Mouse (Mus musculus) gastrocnemius, postnatal 25 days (tissue): ENCODE data around the gene Taf1a. TPM values are rescaled to one million over a fixed set of nuclear protein-coding genes. Genes with fewer than 3 reads are reported as not detected.
"Not testable (repeated sequence)": the region's sequence is repeated elsewhere in the genome, so short reads cannot be mapped to it uniquely, and the experiment has no call there.

ENCODE experiments used
- DNase-seq: peaks from one replicate; pipeline ENCODE4 v3.0.0; 2022
- long read RNA-seq, 2 experiments: library from polyadenylated mRNA; stranded (forward); transcript quantifications; one replicate each; pipeline ENCODE4 v2.0.0; 2021
- total RNA-seq, 2 experiments: library from RNA; stranded (reverse); gene quantifications; 1 replicate in 1 of 2; 2 replicates in 1 of 2; pipeline ENCODE4 v1.2.3; 2021

The Taf1a gene
- total RNA-seq, result 1 to 10 TPM; 3.5 to 4.3 TPM
- long read RNA-seq, experiment 1, result 0 reads
- long read RNA-seq, experiment 2, partial matches to known transcripts, result 1 of 1 reads
- long read RNA-seq, experiment 2, other reads (novel, unspliced or antisense), result 0 of 1 reads

DNA sequence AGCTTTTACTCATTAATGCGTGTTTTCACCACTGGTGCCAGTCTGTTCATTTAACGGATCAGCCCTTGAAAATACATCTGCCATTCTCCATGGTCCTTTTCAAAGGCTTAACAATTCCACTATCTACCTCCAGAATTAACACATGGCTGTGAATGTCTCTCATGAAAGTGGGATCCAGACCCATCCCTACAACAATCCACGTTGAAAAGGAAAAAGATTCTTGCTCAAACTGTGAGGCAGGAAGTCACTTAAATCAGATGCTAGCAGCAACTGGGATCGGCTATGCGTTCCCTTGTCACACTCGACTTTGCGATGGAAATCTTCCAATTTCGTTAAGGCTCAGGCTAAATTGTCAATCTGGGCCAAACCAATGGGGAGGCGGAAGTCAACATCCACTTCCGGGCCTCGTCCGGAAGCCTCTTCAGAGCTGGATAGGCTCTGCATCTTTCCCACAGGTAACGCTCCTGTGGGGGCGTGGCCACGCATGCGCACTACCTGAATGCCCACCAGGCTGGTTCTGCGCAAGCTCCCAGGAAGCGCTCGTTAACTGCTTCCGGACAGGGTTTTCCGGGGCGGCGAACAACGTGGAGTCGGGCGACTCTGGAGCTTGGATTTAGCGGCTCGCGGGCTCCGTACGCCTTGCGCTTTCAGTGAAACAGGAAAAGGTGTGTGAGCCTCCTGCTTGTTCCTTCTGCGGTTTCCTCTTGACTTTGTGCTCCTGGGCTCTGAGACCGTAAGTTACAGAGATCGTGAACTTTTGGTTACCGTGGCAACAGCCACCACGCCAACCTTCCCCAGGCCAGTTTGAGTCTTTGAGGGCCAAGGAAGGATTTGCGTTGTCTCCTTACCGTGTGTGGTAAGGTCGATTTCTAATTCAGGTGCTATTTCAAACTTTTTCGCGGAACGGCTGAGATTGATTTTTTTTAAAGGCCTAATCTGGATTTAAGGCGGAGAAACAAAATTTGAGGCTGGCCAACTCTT, at the start of gene Taf1a:
Gene Taf1a, plus strand, starts transcription at position 556 of the 981 bp plus-strand sequence.
- peak; percentile 89 for DNase-seq

- not testable (repeated sequence) for DNase-seq
Observed at GRCm38 (mm10) chr1:183342902-183343301, 45.9 kb upstream of the Taf1a start.

GRCm38 (mm10) chr1:183344886-183345816, 43.6 kb upstream of the Taf1a start:
- DNase-seq, result peak; percentile 82

DNA sequence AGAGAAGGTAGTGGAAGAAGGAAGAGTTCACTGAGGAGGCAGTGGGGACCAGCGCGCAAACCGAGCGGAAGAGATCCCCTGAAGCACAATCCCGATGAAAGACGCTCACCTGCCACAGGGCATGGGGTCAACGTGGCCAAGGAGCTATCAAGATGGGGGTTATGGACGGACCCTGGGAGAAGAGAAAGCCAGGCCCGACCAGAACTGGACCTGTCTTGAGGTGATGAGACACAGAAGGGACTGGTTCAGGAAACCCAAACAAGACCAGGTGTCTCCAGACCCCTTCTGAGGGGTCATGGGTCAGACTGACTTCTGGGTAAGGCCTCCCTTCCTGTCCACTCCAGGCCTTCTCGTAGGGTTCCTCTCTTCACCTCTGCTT, 43.0 kb upstream of the Taf1a start:
- DNase-seq, result no peak

- peak; percentile 26 for DNase-seq
Observed at GRCm38 (mm10) chr1:183349840-183350239, 38.9 kb upstream of the Taf1a start.

- no peak for DNase-seq
Observed at GRCm38 (mm10) chr1:183358901-183359300, 29.9 kb upstream of the Taf1a start.

DNA sequence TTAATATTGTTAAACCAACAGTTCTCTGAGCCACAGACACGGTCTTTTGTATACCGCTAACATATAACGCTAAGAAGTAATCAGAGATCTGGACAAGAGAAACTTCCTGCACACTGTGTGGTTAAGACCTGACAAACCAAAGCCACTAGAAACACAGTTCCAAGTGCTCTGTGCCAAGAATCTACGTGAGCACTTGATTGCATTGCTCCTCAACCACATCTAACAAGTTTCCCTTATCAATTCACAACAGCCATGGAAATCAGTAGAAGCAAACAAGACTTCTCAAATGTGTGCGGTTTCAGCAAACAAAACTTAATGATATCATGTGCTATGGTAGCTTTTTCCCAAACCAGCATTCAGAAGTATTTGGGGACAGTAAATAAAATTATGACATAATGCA, 26.5 kb upstream of the Taf1a start:
- no peak for DNase-seq

GRCm38 (mm10) chr1:183362729-183363576, 25.8 kb upstream of the Taf1a start:
- DNase-seq, result no peak

DNA sequence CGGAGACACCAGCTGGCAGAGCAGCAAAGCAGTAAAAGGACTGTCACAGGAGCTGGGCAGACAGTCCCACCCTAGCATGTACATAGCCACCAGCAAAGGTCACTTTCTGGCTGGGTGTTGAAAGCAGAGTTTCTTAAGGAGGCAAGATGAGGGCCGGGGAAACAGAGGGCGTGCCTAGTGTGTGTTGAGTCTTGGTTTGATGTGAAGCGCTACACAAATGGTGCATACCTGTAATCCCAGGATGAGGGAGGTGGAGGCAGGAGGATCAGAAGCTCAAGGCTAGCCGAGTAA, 25.3 kb upstream of the Taf1a start:
- no peak for DNase-seq

GRCm38 (mm10) chr1:183366361-183366760, 22.4 kb upstream of the Taf1a start:
- DNase-seq, result no peak

GRCm38 (mm10) chr1:183368601-183369400, 20.0 kb upstream of the Taf1a start:
- DNase-seq, result no peak

GRCm38 (mm10) chr1:183369427-183370014, 19.3 kb upstream of the Taf1a start, which contains the start of gene Mia3:
TSS of gene Mia3 (minus strand) at chr1:183369553.
- DNase-seq, result peak; percentile 96

GRCm38 (mm10) chr1:183374728-183375127, 14.1 kb upstream of the Taf1a start:
- no peak for DNase-seq

DNA sequence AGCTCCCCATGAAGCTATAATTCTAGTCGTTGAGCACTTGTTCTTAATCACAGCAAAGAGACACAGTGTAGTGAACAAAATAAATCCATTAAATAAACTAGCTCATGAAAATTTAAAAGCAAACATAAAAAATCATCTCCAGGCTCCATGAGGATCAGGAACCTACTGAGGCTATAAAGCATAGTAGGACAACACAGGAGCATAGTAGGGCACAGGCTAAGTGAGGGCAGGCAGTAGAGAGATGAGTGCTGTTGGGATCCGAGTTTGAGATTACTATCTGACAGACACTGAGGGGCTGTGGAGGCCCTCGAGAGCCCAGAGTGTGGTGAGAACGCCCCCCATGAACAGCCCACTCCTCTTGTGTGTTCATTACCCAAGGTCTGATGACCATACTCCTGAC, 11.7 kb upstream of the Taf1a start:
- no peak for DNase-seq

DNA sequence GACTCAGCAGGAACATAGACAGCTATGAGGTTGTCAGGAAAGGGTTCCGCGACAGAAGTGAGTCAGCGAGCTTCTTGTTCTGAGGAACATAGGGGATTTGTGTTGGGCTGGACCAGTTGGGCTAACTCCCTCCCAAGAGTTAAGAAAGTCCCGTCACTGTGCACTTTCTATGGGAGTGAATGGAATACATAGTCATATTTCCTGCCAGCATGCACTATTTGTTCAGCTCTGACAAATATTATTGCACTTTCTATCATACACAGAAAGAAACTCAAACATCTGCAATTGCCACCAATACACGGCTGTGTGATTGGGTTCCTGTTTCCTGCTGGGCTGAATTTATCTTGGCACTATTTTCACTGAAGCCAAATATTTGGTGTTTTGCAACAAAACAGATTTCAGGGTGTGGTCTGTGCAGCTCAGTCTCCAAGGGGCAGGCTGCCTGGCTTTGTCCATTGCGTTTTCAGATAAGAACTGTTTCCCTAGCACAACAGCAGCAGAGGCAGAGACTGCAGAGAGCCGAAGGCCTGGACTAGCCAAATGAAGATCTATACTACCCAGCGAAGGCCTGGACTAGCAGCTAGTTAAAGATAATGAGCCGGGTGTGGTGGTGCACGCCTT, 10.3 kb upstream of the Taf1a start:
- no peak for DNase-seq

DNA sequence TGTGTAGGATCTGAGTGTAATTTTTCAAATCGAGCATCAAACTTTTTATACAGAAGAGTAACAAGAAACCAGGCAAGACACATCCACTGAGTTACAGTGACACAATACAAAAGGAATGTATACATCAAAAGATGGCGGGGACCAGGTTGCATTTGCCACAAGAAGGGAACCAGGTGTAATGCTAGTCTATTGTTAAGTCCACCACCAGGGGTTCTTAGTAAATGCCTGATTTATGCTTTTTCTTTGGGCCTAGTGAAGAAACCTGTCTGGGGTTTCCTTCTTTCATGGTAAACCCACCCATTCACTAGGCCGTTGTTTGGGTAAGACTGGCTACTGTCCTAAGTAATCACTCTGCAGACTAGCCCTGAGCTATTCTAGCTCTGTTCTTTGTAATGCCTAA, 9.4 kb upstream of the Taf1a start:
- not testable (repeated sequence) for DNase-seq

DNA sequence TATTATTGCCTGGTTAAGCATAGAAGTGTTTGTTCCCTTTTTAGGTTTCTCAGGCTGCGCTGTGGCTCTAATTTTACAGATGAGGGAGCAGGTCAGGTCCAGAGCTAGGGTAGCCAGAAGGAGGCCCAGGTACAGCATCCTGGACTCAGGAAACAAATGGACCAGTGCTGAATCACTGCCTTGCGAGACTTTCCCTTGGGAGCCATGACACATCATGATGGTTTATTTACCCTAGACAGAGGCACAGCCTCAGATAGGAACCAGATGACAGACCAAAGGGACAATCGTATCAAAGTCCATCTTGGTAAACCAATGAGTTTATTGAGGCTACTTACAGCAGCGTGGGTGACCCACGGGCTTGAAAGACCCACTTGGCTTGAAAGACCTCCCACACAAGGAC, 7.0 kb upstream of the Taf1a start:
- DNase-seq, result no peak

DNA sequence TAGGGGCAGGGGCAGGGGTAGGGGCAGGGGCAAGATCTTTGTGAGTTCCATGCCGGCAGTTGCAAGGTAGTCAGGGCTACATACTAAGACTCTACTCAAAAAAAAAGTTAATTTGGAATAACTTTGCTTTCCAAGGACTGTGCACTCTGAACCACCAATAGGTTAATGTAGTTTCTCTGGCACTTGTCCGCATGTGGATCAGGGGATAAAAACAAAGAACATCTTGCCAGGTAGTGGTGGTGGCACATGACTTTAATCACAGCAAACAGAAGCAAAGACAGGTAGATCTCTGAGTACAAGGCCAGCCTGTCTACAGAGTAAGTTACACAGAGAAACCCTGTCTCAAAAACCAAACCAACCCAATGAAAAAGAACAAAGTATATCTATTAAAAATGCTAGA, 6.2 kb upstream of the Taf1a start:
- DNase-seq, result no peak

- DNase-seq, result not testable (repeated sequence)
Observed at GRCm38 (mm10) chr1:183387421-183387820, 1.4 kb upstream of the Taf1a start.

GRCm38 (mm10) chr1:183403396-183403795, 14.6 kb downstream of the Taf1a start:
- no peak for DNase-seq
